Mouse (Mus musculus) lung, postnatal 0 days (tissue): Measurements from ENCODE around the gene Smtn. TPM values are rescaled to one million over a fixed set of nuclear protein-coding genes. Genes with fewer than 3 reads are reported as not detected.

Experiments
- ATAC-seq: fragments of 200-750 bp; cut with Nextera tagmentation; 2 replicates; pipeline ENCODE4 v1.8.0; 2017; ENCODE audit warnings: moderate library complexity
- DNase-seq: peaks from one replicate; pipeline ENCODE4 v3.0.0-alpha.2; 2016; ENCODE audit warnings: low spot score
- H3K27ac ChIP-seq: fragments of 300-500 bp; sonication (generic); 2 replicates; pipeline ENCODE4 v1.5.1; 2014; ENCODE audit warnings: antibody characterized with exemption, mild to moderate bottlenecking, low read length, mixed read lengths
- H3K27me3 ChIP-seq: fragments of 300-500 bp; sonication (generic); replicated peaks from 2 replicates; pipeline ENCODE4 v1.6.1; 2014; ENCODE audit warnings: low read length, mixed read lengths; ENCODE audit not compliant: insufficient read depth
- H3K36me3 ChIP-seq: fragments of 300-500 bp; sonication (generic); 2 replicates; pipeline ENCODE4 v1.6.1; 2014; ENCODE audit warnings: low read length, mixed read lengths; ENCODE audit not compliant: insufficient read depth
- H3K4me1 ChIP-seq: fragments of 300-500 bp; sonication (generic); 2 replicates; pipeline ENCODE4 v1.6.1; 2014; ENCODE audit warnings: antibody characterized with exemption, low read depth, low read length, mixed read lengths; ENCODE audit not compliant: insufficient read depth
- H3K4me2 ChIP-seq: fragments of 300-500 bp; sonication (generic); replicated peaks from 2 replicates; pipeline ENCODE4 v1.6.1; 2014; ENCODE audit warnings: low read depth, mild to moderate bottlenecking, low read length, moderate library complexity, mixed read lengths
- H3K4me3 ChIP-seq: fragments of 300-500 bp; sonication (generic); 2 replicates; pipeline ENCODE4 v1.5.1; 2014; ENCODE audit warnings: low read depth, low read length
- H3K9ac ChIP-seq: fragments of 300-500 bp; sonication (generic); replicated peaks from 2 replicates; pipeline ENCODE4 v1.6.1; 2014; ENCODE audit warnings: low read depth, mild to moderate bottlenecking
- H3K9me3 ChIP-seq: fragments of 300-500 bp; sonication (generic); 2 replicates; pipeline ENCODE4 v1.6.1; 2016; ENCODE audit warnings: low read length, mixed read lengths
- CTCF ChIP-seq: IDR thresholded peaks from 2 replicates; pipeline ENCODE4 v1.5.1; 2016; ENCODE audit warnings: antibody characterized with exemption, mild to moderate bottlenecking
- EP300 ChIP-seq: IDR thresholded peaks from 2 replicates; pipeline ENCODE4 v1.6.1; 2016; ENCODE audit warnings: antibody characterized with exemption, mild to moderate bottlenecking, control low read depth
- WGBS: fragments of 180-500 bp; shearing (Covaris S2); extraction: QIAGEN DNeasy Blood & Tissue Kit; methylation state at CpG from one replicate; pipeline ENCODE4 v1.1.7; 2014; 5-methylcytosine and 5-hydroxymethylcytosine counted together
- polyA plus RNA-seq: library from polyadenylated mRNA; unstranded; fragments of >200 nt; fragmentation: Nextera tagmentation; extraction: Ambion mirVana; gene quantifications from 2 replicates; pipeline ENCODE4 v1.2.1, GENCODE M21; 2015

The Smtn gene
- polyA plus RNA-seq, 1 experiment from 2014 or later: 47.6 TPM

GRCm38 (mm10) chr11:3486349-3486748 is 54.1 kb downstream of the Smtn start:
- 48% methylated on average over 7 of the region's 7 CpGs for WGBS
- Histone ChIP-seq H3K36me3 (no peaks in the 10 kb centered on the region), H3K9me3 (no peaks in the 10 kb centered on the region), H3K4me2 (no peak overlapping the region), H3K4me1 (no peaks in the 10 kb centered on the region), H3K9ac (no peak overlapping the region), H3K27me3 (no peaks in the 10 kb centered on the region), H3K27ac (no peak overlapping the region), H3K4me3 (no peak overlapping the region)
- ATAC-seq (0 out of 2 replicates have a peak, but pooled peaks have one; percentile 43), DNase-seq (peak; percentile 21)
- TF ChIP-seq CTCF: no peak
- no peak for TF ChIP-seq EP300

- TF ChIP-seq CTCF (no peak), EP300 (no peak)
- ATAC-seq: no peak
- Histone ChIP-seq H3K36me3 (no peaks in the 10 kb centered on the region), H3K4me3 (no peak overlapping the region), H3K4me2 (no peak overlapping the region), H3K9ac (no peak overlapping the region), H3K4me1 (no peaks in the 10 kb centered on the region), H3K27me3 (no peaks in the 10 kb centered on the region), H3K27ac (no peak overlapping the region), H3K9me3 (no peaks in the 10 kb centered on the region)
- WGBS: 42% methylated on average over 11 of the region's 11 CpGs
- no peak for DNase-seq
Observed at GRCm38 (mm10) chr11:3483980-3484642, 56.3 kb downstream of the Smtn start.

DNA sequence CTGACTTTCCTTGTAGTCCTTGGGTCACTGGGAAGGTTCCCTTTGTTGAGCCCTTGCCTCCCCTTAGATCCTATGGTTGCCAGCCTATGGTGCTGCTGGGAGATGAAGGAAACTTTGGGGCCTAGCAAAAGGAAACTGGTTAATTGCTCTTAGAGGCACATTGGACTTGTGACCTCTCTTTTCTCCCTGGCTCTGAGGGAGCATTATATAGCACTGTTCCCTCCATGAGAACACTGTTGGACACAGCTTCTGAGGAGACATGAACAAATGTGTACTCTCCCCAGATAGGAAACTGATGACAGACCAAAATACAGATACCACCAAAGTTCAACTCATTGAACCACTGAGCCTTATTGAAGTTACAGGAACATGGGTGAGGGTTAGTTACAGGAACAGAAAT is 64.9 kb downstream of the Smtn start:
- Histone ChIP-seq H3K4me1 (no peaks in the 10 kb centered on the region), H3K4me3 (no peak overlapping the region), H3K9me3 (no peaks in the 10 kb centered on the region), H3K9ac (no peak overlapping the region), H3K27me3 (no peaks in the 10 kb centered on the region), H3K27ac (no peak overlapping the region), H3K36me3 (no peaks in the 10 kb centered on the region), H3K4me2 (no peak overlapping the region)
- DNase-seq: no peak
- TF ChIP-seq CTCF: no peak
- TF ChIP-seq EP300: no peak
- ATAC-seq: no peak

DNA sequence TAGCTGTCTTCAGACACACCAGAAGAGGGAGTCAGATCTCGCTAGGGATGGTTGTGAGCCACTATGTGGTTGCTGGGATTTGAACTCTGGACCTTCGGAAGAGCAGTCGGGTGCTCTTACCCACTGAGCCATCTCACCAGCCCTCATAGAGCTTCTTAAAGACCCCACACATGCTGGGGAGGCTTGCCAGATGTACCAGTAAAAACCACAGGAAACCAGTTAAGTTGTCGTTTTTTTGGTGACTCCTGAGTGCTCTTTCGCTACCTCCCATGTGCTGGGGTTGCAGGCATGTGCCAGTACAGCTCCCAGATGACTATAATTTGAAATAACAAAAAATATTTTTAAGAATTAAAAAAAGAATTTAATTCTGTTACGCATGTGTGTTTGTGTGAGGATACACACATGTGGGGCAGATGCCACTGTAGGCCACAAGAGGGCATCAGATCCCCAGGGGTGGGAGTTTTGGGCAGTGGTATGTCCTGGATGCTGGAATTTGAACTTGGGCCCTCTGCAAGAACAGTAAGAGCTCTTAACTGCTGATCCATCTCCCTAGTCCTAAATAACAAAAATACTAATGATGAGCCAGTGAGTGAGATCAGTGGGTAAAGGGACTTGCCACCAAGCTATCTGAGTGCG is 65.8 kb downstream of the Smtn start:
- no peak for DNase-seq
- WGBS: 88% methylated on average over 7 of the region's 7 CpGs

DNA sequence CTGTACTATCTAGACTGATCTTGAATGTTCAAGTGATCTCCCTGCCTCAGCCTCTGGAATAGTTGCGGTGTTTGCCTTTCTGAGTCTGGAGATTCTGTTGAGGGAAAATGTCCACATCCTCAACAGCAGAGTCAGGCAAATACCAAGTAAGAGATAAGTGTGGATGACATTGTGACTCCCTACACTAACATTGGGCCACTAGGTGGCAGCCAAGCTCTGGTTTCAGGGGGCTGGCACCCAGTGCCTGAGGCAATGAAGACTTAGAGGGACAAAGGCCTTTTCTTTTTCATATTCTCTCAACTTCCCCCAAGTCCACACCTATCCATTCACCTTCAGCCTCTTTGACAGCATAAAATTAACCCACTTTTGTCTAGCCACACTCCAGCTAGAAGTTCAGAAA is 67.9 kb downstream of the Smtn start:
- DNase-seq (peak; percentile 92), ATAC-seq (peak; percentile 80)
- Histone ChIP-seq H3K4me1 (peaks cover 8% of the 10 kb centered on the region; the same call in 1 of the 2 replicates), H3K4me2 (no peak overlapping the region), H3K27ac (no peak overlapping the region), H3K27me3 (no peaks in the 10 kb centered on the region), H3K4me3 (no peak overlapping the region), H3K9me3 (no peaks in the 10 kb centered on the region), H3K9ac (no peak overlapping the region), H3K36me3 (no peaks in the 10 kb centered on the region)
- peak; percentile 96 for TF ChIP-seq CTCF
- TF ChIP-seq EP300: no peak
- 26% methylated on average over 1 of the region's 1 CpGs for WGBS

More for the DNA sequence above, 65.8 kb downstream of the Smtn start:
- Histone ChIP-seq H3K9ac (no peak overlapping the region), H3K4me2 (no peak overlapping the region), H3K4me3 (no peak overlapping the region), H3K36me3 (no peaks in the 10 kb centered on the region), H3K4me1 (no peaks in the 10 kb centered on the region), H3K27ac (no peak overlapping the region), H3K9me3 (no peaks in the 10 kb centered on the region), H3K27me3 (no peaks in the 10 kb centered on the region)
- TF ChIP-seq CTCF: peak; percentile 69
- no peak for TF ChIP-seq EP300
- no peak for ATAC-seq

- TF ChIP-seq CTCF: no peak
- TF ChIP-seq EP300: no peak
- H3K4me3 ChIP-seq: no peak overlapping the region
- H3K9ac ChIP-seq: no peak overlapping the region
- H3K4me1 ChIP-seq: peaks cover 8% of the 10 kb centered on the region; the same call in 1 of the 2 replicates
- H3K9me3 ChIP-seq: no peaks in the 10 kb centered on the region
- DNase-seq: no peak
- no peak overlapping the region for H3K27ac ChIP-seq
- H3K36me3 ChIP-seq: no peaks in the 10 kb centered on the region
- 32% methylated on average over 11 of the region's 11 CpGs for WGBS
- no peak overlapping the region for H3K4me2 ChIP-seq
- no peak for ATAC-seq
- H3K27me3 ChIP-seq: no peaks in the 10 kb centered on the region
Observed at GRCm38 (mm10) chr11:3471448-3471850, 69.0 kb downstream of the Smtn start.

Other genes with a start within 250 kb of the Smtn start
- gene Pik3ip1, start 210.2 kb downstream of the Smtn start, polyA plus RNA-seq: 22.7 and 25.5 TPM in 2 replicates
- 57.2 and 62.0 TPM in 2 replicates for gene Limk2, start 131.4 kb downstream of the Smtn start, polyA plus RNA-seq
- gene Rnf185, start 88.2 kb downstream of the Smtn start, polyA plus RNA-seq: 23.1 and 24.3 TPM in 2 replicates
- gene Pla2g3, start 52.3 kb downstream of the Smtn start, polyA plus RNA-seq: 0.29 and 0.30 TPM in 2 replicates
- gene Inpp5j, start 35.8 kb downstream of the Smtn start, polyA plus RNA-seq: 0.44 and 0.58 TPM in 2 replicates
- gene Selenom, start 25.9 kb downstream of the Smtn start, polyA plus RNA-seq: 60.8 and 62.8 TPM in 2 replicates
- gene Morc2a, start 108.6 kb upstream of the Smtn start, polyA plus RNA-seq: 9.9 and 10.2 TPM in 2 replicates